Mouse (Mus musculus): Measurements from ENCODE around the gene Copb2. TPM values are rescaled to one million over a fixed set of nuclear protein-coding genes. Genes with fewer than 3 reads are reported as not detected.

Copb2 gene
- total RNA-seq, 2 experiments from 2014 or later = 106 to 107 TPM

DNA sequence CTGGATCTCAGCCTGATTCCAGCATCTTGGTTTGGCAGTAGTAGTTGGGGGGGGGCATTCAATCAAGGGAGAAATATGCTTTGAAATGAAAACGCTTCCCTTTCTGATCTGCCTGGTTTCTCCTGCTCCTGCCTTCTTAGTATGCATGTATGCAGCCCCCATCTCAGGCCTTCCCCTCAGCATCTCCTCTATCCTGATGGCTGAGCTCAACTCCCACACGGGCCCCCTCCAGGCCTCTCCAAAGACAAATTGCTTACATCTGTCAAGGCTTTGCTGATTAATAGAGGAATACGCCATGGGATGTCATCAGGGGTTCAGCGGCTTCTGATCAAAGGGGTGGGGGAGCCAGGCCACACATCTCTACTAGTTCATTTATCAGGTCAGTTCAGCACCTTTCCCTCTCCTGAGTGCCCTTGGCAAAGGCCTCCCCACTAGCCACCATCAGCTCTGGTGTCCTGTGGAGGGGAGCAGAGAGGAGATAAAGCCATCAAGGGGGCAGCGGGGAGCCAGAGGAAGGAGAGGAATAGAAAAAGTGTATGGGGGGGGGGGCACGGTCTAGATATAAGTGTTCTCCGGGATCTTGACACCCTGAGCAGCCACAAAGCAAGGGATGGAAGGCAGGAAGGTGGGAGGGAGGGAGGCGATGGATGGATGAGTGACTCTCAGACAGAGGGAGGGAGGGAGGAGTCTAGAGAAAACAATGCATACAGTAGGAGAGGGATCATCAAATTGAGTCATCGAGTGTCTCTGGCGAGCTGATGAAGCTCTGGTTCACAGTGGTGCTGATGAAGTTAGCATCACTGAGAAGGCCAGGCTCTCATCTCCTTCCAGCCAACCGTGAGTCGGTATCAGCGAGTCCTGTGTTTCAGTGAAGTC, 70.0 kb downstream of the Copb2 start:
- intact Hi-C loops (cut with DNase I) = no loop called here
- no peak for DNase-seq

Other genes starting within 250 kb of the Copb2 start
- gene Rbp1, start 140.8 kb upstream of the Copb2 start, total RNA-seq (2021) = 1 to 10 TPM; 6.7 to 7.5 TPM
- gene Rbp2, start 77.6 kb upstream of the Copb2 start, total RNA-seq (2021) = not detected
- gene Mrps22, start 37.9 kb downstream of the Copb2 start, total RNA-seq (2021) = 10 to 100 TPM; 31.5 to 34.5 TPM